Mouse (Mus musculus) bone marrow macrophage, adult 2 months (primary cell): Measurements from ENCODE around the gene Wdr54. TPM values are rescaled to one million over a fixed set of nuclear protein-coding genes. Genes with fewer than 3 reads are reported as not detected.

Experiments
- H3K27ac ChIP-seq: 2 replicates; pipeline ENCODE4 v1.5.1; 2012; ENCODE audit warnings: low read depth, low read length; ENCODE audit not compliant: insufficient read depth
- H3K4me1 ChIP-seq: 2 replicates; pipeline ENCODE4 v1.6.1; 2012; ENCODE audit warnings: low read length; ENCODE audit not compliant: control insufficient read depth, insufficient read depth
- H3K4me3 ChIP-seq: 2 replicates; pipeline ENCODE4 v1.5.1; 2012; ENCODE audit warnings: mild to moderate bottlenecking, low read length, moderate library complexity; ENCODE audit not compliant: insufficient read depth
- CTCF ChIP-seq: IDR thresholded peaks from 2 replicates; pipeline ENCODE4 v1.5.1; 2012; ENCODE audit warnings: low read depth, mild to moderate bottlenecking, low read length, moderate library complexity
- POLR2A ChIP-seq: IDR thresholded peaks from 2 replicates; pipeline ENCODE4 v1.6.1; 2012; ENCODE audit warnings: mild to moderate bottlenecking, low read depth, low read length, borderline replicate concordance
- polyA plus RNA-seq: library from polyadenylated mRNA; stranded (reverse); fragments of >200 nt; gene quantifications from 2 replicates; pipeline ENCODE4 v1.2.4, GENCODE M21; 2012; ENCODE audit not compliant: missing spikeins, insufficient read depth, insufficient read length

The Wdr54 gene
- polyA plus RNA-seq, 1 experiment = 1.5 TPM

- TF ChIP-seq POLR2A (no peak), CTCF (no peak)
- peaks cover 13% of the 10 kb centered on the region for H3K4me1 ChIP-seq
These were observed 52.0 kb downstream of the Wdr54 start for GRCm38 (mm10) chr6:83104158-83104557.

GRCm38 (mm10) chr6:83103130-83103650 lies 53.0 kb downstream of the Wdr54 start:
- Histone ChIP-seq H3K27ac (no peak overlapping the region), H3K4me3 (no peak overlapping the region), H3K4me1 (peaks cover 13% of the 10 kb centered on the region)
- TF ChIP-seq POLR2A (no peak), CTCF (no peak)

More at GRCm38 (mm10) chr6:83104158-83104557, 52.0 kb downstream of the Wdr54 start:
- Histone ChIP-seq H3K27ac (no peak overlapping the region), H3K4me3 (no peak overlapping the region)

GRCm38 (mm10) chr6:83101688-83102556 lies 54.3 kb downstream of the Wdr54 start:
- H3K27ac ChIP-seq = peak overlapping the region; percentile 76
- TF ChIP-seq CTCF (no peak), POLR2A (no peak)
- H3K4me3 ChIP-seq = peak overlapping the region; percentile 87
- H3K4me1 ChIP-seq = peaks cover 10% of the 10 kb centered on the region

- H3K4me3 ChIP-seq = peak within 1 kb of the TSS; percentile 87
- H3K27ac ChIP-seq = peak within 1 kb of the TSS; percentile 76
- no peak for TF ChIP-seq POLR2A
- peak; percentile 64 for TF ChIP-seq CTCF
- peaks cover 10% of the 10 kb centered on the region for H3K4me1 ChIP-seq
These were observed 54.9 kb downstream of the Wdr54 start, which contains the start of the genes Ccdc142 and Gm42688 for GRCm38 (mm10) chr6:83101316-83101687. TSS of gene Ccdc142 (plus strand) at chr6:83101601. TSS of gene Gm42688 (plus strand) at chr6:83101617.

Other genes starting within 250 kb of the Wdr54 start
- gene Sema4f, start 216.6 kb downstream of the Wdr54 start, polyA plus RNA-seq = not detected in 2 replicates
- gene M1ap, start 209.5 kb downstream of the Wdr54 start, polyA plus RNA-seq = 2.4 and 7.0 TPM in 2 replicates
- gene Dok1, start 122.9 kb downstream of the Wdr54 start, polyA plus RNA-seq = 69.9 and 72.0 TPM in 2 replicates
- gene Loxl3, start 122.2 kb downstream of the Wdr54 start, polyA plus RNA-seq = 18.8 and 21.2 TPM in 2 replicates
- 354 and 391 TPM in 2 replicates for gene Aup1, start 101.9 kb downstream of the Wdr54 start, polyA plus RNA-seq
- gene Htra2, start 101.1 kb downstream of the Wdr54 start, polyA plus RNA-seq = 90.8 and 108 TPM in 2 replicates
- gene Dqx1, start 98.6 kb downstream of the Wdr54 start, polyA plus RNA-seq = 0.83 and 1.6 TPM in 2 replicates
- not detected in 2 replicates for gene Tlx2, start 86.1 kb downstream of the Wdr54 start, polyA plus RNA-seq
- gene Pcgf1, start 78.5 kb downstream of the Wdr54 start, polyA plus RNA-seq = 31.0 and 37.0 TPM in 2 replicates
- 0.78 TPM in 1 of 2 replicates, not detected in the other for gene Lbx2, start 70.0 kb downstream of the Wdr54 start, polyA plus RNA-seq
- gene Ccdc142, start 54.8 kb downstream of the Wdr54 start, polyA plus RNA-seq = 3.2 and 6.1 TPM in 2 replicates
- gene Gm42688, start 54.8 kb downstream of the Wdr54 start, polyA plus RNA-seq = 5.5 and 6.1 TPM in 2 replicates
- gene Mrpl53, start 47.4 kb downstream of the Wdr54 start, polyA plus RNA-seq = 26.5 and 26.9 TPM in 2 replicates
- 16.1 and 17.1 TPM in 2 replicates for gene Mogs, start 40.9 kb downstream of the Wdr54 start, polyA plus RNA-seq
- 20.3 and 27.1 TPM in 2 replicates for gene Wbp1, start 34.8 kb downstream of the Wdr54 start, polyA plus RNA-seq
- gene Ino80b, start 31.0 kb downstream of the Wdr54 start, polyA plus RNA-seq = 25.1 and 26.8 TPM in 2 replicates
- 1.4 and 1.8 TPM in 2 replicates for gene Rtkn, start 20.9 kb downstream of the Wdr54 start, polyA plus RNA-seq
- not detected in 2 replicates for gene 1700003E16Rik, start within 50 bp of the Wdr54 start, polyA plus RNA-seq
- 87.2 and 98.2 TPM in 2 replicates for gene Dctn1, start 9.5 kb upstream of the Wdr54 start, polyA plus RNA-seq
- 0.55 TPM in 1 of 2 replicates, not detected in the other for gene Slc4a5, start 63.4 kb upstream of the Wdr54 start, polyA plus RNA-seq
- 21.1 and 28.1 TPM in 2 replicates for gene Mthfd2, start 169.5 kb upstream of the Wdr54 start, polyA plus RNA-seq
- gene Mob1a, start 169.6 kb upstream of the Wdr54 start, polyA plus RNA-seq = 166 and 182 TPM in 2 replicates
- gene Bola3, start 192.8 kb upstream of the Wdr54 start, polyA plus RNA-seq = 24.8 and 35.7 TPM in 2 replicates